Mouse (Mus musculus) midbrain, embryonic 12.5 days (tissue): ENCODE results near the gene Kdm6b. TPM values are rescaled to one million over a fixed set of nuclear protein-coding genes. Genes with fewer than 3 reads are reported as not detected.

ENCODE experiments used
- ATAC-seq: fragments of 200-750 bp; cut with Nextera tagmentation; 2 replicates; pipeline ENCODE4 v1.8.0; 2017; ENCODE audit warnings: low read depth, moderate TSS enrichment, moderate library complexity; ENCODE audit not compliant: low FRiP score
- H3K27ac ChIP-seq: fragments of 300-500 bp; sonication (generic); replicated peaks from 2 replicates; pipeline ENCODE4 v1.5.1; 2016; ENCODE audit warnings: mild to moderate bottlenecking
- H3K27me3 ChIP-seq: fragments of 300-500 bp; sonication (generic); 2 replicates; pipeline ENCODE4 v1.6.1; 2016; ENCODE audit warnings: mild to moderate bottlenecking
- H3K36me3 ChIP-seq: fragments of 300-500 bp; sonication (generic); 2 replicates; pipeline ENCODE4 v1.6.1; 2016
- H3K4me1 ChIP-seq: fragments of 300-500 bp; sonication (generic); 2 replicates; pipeline ENCODE4 v1.6.1; 2016
- H3K4me2 ChIP-seq: fragments of 300-500 bp; sonication (generic); replicated peaks from 2 replicates; pipeline ENCODE4 v1.6.1; 2016; ENCODE audit warnings: mild to moderate bottlenecking, moderate library complexity
- H3K4me3 ChIP-seq: fragments of 300-500 bp; sonication (generic); 2 replicates; pipeline ENCODE4 v1.5.1; 2016; ENCODE audit warnings: mild to moderate bottlenecking
- H3K9ac ChIP-seq: fragments of 300-500 bp; sonication (generic); replicated peaks from 2 replicates; pipeline ENCODE4 v1.6.1; 2016; ENCODE audit warnings: mild to moderate bottlenecking, moderate library complexity
- H3K9me3 ChIP-seq: fragments of 300-500 bp; sonication (generic); 2 replicates; pipeline ENCODE4 v1.6.1; 2016; ENCODE audit warnings: mild to moderate bottlenecking
- WGBS: fragments of 180-500 bp; shearing (Covaris S2); methylation state at CpG from one replicate; pipeline ENCODE4 v1.1.7; 2016; 5-methylcytosine and 5-hydroxymethylcytosine counted together
- polyA plus RNA-seq: library from polyadenylated mRNA; unstranded; fragments of >200 nt; fragmentation: Nextera tagmentation; extraction: Ambion mirVana; gene quantifications from 2 replicates; pipeline ENCODE4 v1.2.1, GENCODE M21; 2016

Kdm6b gene
- polyA plus RNA-seq, 1 experiment from 2014 or later, result 48.7 TPM

DNA sequence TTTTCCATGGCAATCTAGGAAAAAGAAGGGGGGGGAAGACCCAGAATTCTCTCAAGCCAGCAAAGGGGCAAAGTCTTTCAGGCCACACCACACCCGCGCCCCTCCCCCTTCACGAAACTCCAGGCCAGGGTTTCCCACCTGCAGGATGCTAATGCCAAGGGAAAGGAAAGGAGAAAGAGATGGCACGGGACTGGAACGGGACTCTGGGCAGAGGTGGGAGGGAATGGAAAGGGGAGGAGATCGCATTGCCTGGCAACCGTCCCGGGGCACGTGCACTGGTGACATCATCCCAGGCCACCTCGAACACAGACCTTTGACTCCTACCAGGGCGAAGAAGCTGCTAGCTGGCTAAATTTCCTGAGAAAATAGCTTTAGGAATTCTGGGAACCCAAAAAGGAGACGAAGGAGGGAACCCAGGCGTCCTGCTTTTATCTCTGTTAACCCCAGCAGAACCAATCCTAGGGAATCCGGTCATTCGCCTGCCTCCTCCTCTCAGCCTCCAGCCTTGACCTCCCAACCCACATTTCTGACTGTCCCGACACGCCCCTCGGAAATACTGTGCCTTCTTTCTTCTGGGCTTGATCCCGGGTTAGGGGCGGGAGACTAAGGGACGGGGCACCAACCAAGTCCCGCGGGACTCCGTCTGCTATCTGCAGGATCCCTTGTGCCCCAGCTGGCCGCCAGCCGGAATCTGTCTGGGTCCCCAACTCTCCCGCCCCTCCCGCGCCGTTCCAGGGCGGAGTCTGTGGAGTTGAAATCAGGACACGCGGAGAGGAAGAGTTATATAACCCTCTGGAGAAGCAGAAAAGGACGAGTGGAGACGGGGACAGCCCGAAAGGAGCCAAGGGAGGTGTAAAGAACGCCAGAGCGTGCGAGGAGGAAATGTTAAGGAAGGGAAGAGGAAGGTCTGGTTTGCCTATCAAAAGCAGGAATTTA lies 4.2 kb upstream of the Kdm6b start:
- under 1% methylated on average over 39 of the region's 39 CpGs for WGBS
- H3K4me2 ChIP-seq, result peak overlapping the region; percentile 98

DNA sequence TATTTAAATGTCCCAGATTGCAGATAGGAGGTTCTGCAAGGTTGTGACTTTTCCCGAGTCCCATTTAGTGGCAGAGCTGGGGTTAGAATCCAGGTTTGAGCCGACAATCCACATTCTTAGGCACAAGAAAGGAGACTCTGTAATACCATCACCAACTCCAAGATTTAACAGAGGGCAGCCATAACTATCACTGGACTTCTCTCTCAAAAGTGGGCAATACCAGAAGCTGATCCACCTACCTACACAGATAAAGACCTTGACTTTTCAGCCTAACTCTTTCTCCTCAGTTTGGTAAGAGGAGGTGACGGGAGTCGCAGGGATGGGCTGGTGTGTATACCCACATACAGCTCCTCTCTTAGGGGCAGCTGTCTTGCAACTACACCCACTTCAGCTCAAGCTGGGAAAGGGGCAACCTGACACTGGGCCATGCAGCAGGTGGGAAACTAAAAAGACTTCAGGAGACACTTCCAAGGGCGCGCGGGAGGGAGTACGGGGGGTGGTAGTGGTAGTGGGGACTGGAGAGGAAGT lies 3.5 kb upstream of the Kdm6b start:
- peak overlapping the region; percentile 63 for H3K9ac ChIP-seq
- ATAC-seq, result no peak
- 2% methylated on average over 8 of the region's 8 CpGs for WGBS

More for the DNA sequence above, 4.2 kb upstream of the Kdm6b start:
- peak; percentile 40 for ATAC-seq
- peak overlapping the region; percentile 64 for H3K4me3 ChIP-seq
- peaks cover 67% of the 10 kb centered on the region for H3K4me1 ChIP-seq
- peak overlapping the region; percentile 63 for H3K9ac ChIP-seq
- peaks cover 33% of the 10 kb centered on the region for H3K27me3 ChIP-seq
- no peaks in the 10 kb centered on the region for H3K9me3 ChIP-seq
- H3K27ac ChIP-seq, result peak overlapping the region; percentile 98
- H3K36me3 ChIP-seq, result peaks cover 7% of the 10 kb centered on the region

DNA sequence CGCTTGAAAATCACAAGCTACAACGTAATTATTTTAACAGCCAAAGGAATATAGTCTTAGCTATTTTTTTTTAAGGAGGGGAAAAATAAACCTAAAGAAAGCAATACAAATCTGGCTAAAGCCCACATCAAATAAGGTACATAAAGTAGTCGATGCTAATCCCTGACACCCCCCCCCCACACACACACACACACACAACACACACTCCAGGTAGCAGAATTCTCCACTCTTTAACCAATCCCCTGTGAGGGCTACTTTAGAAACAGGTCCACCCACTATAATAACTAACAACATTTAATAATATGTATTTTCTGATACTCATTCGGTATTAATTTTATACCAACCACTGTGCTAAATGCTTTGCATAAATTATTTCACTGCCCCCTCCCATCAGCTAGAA lies 3.0 kb upstream of the Kdm6b start:
- peaks cover 10% of the 10 kb centered on the region for H3K36me3 ChIP-seq
- peak overlapping the region; percentile 98 for H3K27ac ChIP-seq
- H3K9ac ChIP-seq, result peak overlapping the region; percentile 46; the same call in 1 of the 2 replicates
- peaks cover 79% of the 10 kb centered on the region for H3K4me1 ChIP-seq
- H3K27me3 ChIP-seq, result peaks cover 20% of the 10 kb centered on the region
- H3K4me3 ChIP-seq, result peak overlapping the region; percentile 64
- peak overlapping the region; percentile 98 for H3K4me2 ChIP-seq
- 0% methylated on average over 4 of the region's 4 CpGs for whole genome bisulfite sequencing
- no peak for ATAC-seq
- H3K9me3 ChIP-seq, result no peaks in the 10 kb centered on the region

More for the DNA sequence above, 3.5 kb upstream of the Kdm6b start:
- H3K9me3 ChIP-seq, result no peaks in the 10 kb centered on the region
- peak overlapping the region; percentile 98 for H3K27ac ChIP-seq
- H3K27me3 ChIP-seq, result peaks cover 25% of the 10 kb centered on the region
- H3K36me3 ChIP-seq, result peaks cover 10% of the 10 kb centered on the region
- H3K4me1 ChIP-seq, result peaks cover 75% of the 10 kb centered on the region
- H3K4me2 ChIP-seq, result peak overlapping the region; percentile 98
- peak overlapping the region; percentile 64 for H3K4me3 ChIP-seq

DNA sequence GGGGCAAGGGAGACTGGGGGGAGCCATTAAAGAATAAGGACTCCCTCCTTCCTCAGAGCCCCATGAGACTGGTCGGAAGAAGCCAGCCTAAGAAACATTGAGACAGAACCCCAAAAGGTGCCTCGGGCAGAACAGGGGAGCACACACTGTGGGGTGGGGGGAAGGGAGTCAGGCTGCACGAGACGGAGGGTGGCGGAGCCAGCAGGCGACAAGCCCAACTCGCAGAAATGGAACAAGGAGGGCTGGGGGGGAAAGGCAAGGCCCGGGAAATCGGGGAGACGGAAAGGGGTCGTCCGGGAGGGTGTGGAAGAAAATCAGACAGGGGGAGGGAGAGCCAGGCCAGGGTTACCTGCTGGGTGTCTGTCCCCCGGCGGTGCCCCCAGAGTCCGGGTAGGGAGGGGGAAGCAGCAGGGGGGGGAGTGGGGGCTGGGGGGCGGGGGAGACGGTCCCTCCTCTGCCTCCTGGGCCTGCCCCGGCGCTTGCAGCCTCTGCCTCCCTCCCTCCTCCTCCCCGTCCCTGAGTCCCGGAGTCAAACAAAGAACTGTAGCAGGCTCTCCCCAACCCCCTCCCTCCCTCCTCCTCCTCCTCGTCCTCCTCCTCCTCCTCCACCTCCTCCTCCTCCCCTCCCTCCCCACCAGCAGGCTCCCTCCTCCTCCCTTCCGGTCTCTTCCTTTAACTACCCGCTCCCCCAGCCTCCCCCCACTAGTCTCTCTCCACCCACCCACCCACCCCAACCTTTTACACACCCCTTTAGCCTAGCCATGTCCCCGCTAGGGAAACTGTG lies 2.4 kb upstream of the Kdm6b start:
- Histone ChIP-seq H3K9ac (peak overlapping the region; percentile 96), H3K4me1 (peaks cover 77% of the 10 kb centered on the region), H3K36me3 (peaks cover 10% of the 10 kb centered on the region), H3K4me3 (peak overlapping the region; percentile 64), H3K27me3 (peaks cover 14% of the 10 kb centered on the region), H3K4me2 (peak overlapping the region; percentile 98), H3K9me3 (no peaks in the 10 kb centered on the region), H3K27ac (peak overlapping the region; percentile 98)
- ATAC-seq, result 0 out of 2 replicates have a peak, but pooled peaks have one; percentile 8
- WGBS, result 1% methylated on average over 14 of the region's 25 CpGs

DNA sequence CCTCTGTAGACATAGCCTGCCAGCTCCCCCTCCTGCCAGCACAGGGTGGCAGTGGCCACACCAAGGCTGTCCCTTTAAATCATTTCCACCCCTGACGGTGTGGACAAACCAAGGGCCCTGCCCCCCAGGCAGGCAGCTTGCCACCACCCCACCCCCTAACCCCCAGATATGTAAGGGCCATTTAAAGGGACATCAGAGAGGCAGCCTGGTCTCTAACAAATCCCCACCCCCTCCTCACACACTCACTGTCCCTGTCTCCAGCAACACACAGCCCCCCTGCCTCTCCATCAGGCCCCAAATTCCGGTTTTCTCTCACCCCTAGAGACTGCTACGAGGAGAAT lies 1.8 kb upstream of the Kdm6b start:
- Histone ChIP-seq H3K4me2 (peak overlapping the region; percentile 98), H3K4me1 (peaks cover 71% of the 10 kb centered on the region), H3K4me3 (peak overlapping the region; percentile 64), H3K9me3 (no peaks in the 10 kb centered on the region), H3K36me3 (peaks cover 10% of the 10 kb centered on the region), H3K27me3 (peaks cover 8% of the 10 kb centered on the region), H3K27ac (peak overlapping the region; percentile 98), H3K9ac (peak overlapping the region; percentile 96)
- 2% methylated on average over 3 of the region's 3 CpGs for WGBS
- no peak; the same call in 1 of the 2 replicates for ATAC-seq

DNA sequence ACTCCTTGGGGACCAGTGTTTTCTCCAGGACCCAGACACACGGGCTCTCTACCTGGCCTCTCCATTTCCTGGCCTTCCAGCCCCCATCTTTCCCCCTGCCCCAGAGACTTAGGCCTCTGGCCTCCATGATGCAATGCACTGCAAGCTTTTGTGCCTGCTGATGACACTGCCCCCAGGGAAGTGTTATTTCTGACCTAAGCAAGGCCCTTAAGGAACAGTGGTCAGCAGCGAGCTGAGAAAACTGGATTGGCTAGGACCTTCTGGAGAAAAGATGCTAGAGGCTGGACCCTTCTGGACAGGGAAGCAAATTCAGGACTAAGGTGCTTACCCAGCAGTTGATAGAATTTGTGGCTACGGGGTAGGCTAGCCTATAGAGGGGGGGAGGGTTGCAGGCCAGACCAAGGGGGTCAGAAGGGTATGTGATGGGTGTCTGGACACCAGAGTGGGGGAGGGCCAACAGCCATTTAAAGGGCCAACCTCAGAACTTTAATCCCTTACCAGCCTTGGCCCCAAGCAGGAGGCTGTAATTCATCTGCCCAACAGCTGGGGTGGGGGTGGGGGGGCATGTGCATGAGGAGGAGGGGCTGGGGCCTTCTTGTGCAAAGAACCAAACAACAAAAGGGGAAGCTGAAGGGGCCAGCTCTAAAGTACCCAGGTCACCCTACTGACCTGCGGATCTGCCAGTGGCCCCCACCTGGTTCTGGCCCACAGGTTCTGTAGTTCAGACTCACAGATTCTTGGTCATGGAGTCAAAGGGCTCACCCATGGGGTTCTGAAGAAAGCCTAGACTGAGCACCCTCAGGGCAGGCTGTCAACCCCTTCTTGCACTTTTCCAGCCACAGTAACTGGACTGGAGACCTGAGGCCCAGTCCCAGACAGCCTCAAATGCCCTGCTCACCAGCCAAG lies 1.2 kb upstream of the Kdm6b start:
- ATAC-seq, result no peak
- Histone ChIP-seq H3K9ac (peak overlapping the region; percentile 96), H3K4me3 (peak overlapping the region; percentile 64), H3K27me3 (peaks cover 2% of the 10 kb centered on the region; the same call in 1 of the 2 replicates), H3K36me3 (peaks cover 10% of the 10 kb centered on the region), H3K4me2 (peak overlapping the region; percentile 98), H3K4me1 (peaks cover 65% of the 10 kb centered on the region), H3K9me3 (no peaks in the 10 kb centered on the region), H3K27ac (peak overlapping the region; percentile 98)
- WGBS, result 6% methylated on average over 4 of the region's 4 CpGs

GRCm38 (mm10) chr11:69412548-69412947 lies 927 bp downstream of the Kdm6b start:
- Histone ChIP-seq H3K4me1 (peaks cover 65% of the 10 kb centered on the region), H3K9ac (peak overlapping the region; percentile 96)
- WGBS, result 65% methylated on average over 7 of the region's 7 CpGs

DNA sequence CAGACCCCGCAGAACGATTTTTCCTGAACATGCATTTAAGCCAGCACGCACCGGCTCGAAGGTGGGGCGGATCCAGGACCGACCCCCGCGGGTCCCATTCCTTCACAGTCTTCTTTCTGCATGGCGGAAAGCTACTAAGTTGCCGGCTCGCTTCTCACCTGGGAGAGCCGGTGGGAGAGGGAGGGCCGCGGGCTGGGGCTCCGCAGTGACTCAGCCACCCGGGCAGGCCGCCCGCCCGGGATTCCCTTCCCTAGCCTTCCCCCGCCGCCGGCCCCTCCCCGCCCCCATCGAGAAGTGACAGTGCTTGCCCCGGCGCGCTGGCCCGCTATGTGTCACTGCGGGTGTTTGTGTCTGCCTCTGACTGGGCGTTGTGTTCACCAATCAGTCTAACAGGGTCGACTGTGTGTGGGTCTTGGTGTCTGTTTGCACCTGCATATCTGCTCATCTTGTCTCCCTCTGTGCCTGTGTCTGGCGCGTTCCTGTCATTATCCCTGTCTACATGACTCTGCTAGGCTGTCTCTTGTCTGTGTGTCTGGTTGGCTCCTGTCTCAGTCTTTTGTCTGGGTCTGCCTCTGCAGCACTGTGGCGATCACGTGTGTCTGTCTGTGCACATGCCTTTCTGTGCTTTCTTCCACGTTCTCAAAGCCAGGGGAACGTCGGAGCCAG lies 1.8 kb downstream of the Kdm6b start:
- WGBS, result under 1% methylated on average over 39 of the region's 39 CpGs
- ATAC-seq, result 0 out of 2 replicates have a peak, but pooled peaks have one; percentile 1
- Histone ChIP-seq H3K27ac (peak overlapping the region; percentile 98), H3K4me2 (peak overlapping the region; percentile 98), H3K9me3 (no peaks in the 10 kb centered on the region), H3K36me3 (peaks cover 27% of the 10 kb centered on the region), H3K9ac (peak overlapping the region; percentile 96), H3K4me1 (peaks cover 59% of the 10 kb centered on the region), H3K4me3 (peak overlapping the region; percentile 64), H3K27me3 (no peaks in the 10 kb centered on the region)

More at GRCm38 (mm10) chr11:69412548-69412947, 927 bp downstream of the Kdm6b start:
- peaks cover 18% of the 10 kb centered on the region for H3K36me3 ChIP-seq
- H3K4me2 ChIP-seq, result peak overlapping the region; percentile 98
- no peaks in the 10 kb centered on the region for H3K27me3 ChIP-seq
- no peaks in the 10 kb centered on the region for H3K9me3 ChIP-seq
- H3K27ac ChIP-seq, result peak overlapping the region; percentile 98
- no peak for ATAC-seq
- H3K4me3 ChIP-seq, result peak overlapping the region; percentile 64

DNA sequence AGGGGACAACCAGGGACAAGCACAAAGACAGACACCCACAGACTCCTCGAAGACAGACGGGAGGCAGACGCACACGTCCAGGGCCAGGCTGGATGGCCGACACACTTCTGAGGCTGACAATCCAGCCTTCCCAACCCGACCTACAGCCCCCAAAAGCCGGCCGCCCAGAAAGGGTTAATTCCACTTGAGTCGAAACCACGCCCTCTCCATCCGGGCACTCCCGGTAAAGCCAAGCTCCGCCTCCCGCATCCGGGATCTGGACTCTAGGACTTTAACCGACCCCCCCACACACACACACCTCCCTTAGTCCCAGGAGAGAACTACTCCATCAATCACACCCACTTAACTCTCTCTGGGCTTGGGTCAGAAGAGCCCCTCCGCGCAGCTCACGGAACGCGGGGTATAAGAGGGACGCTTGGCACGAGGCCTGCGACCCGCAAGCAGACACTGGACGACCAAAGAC lies 2.4 kb downstream of the Kdm6b start:
- no peaks in the 10 kb centered on the region for H3K9me3 ChIP-seq
- H3K4me2 ChIP-seq, result peak overlapping the region; percentile 98
- H3K36me3 ChIP-seq, result peaks cover 33% of the 10 kb centered on the region
- peaks cover 56% of the 10 kb centered on the region for H3K4me1 ChIP-seq
- peak overlapping the region; percentile 98 for H3K27ac ChIP-seq
- peak overlapping the region; percentile 96 for H3K9ac ChIP-seq
- under 1% methylated on average over 26 of the region's 26 CpGs for WGBS
- H3K27me3 ChIP-seq, result no peaks in the 10 kb centered on the region
- peak overlapping the region; percentile 64 for H3K4me3 ChIP-seq
- ATAC-seq, result peak; percentile 41

GRCm38 (mm10) chr11:69410310-69411072 lies 3.0 kb downstream of the Kdm6b start:
- Histone ChIP-seq H3K36me3 (peaks cover 39% of the 10 kb centered on the region), H3K27ac (peak overlapping the region; percentile 98), H3K4me1 (peaks cover 56% of the 10 kb centered on the region), H3K4me2 (peak overlapping the region; percentile 98), H3K27me3 (no peaks in the 10 kb centered on the region), H3K4me3 (peak overlapping the region; percentile 64), H3K9ac (peak overlapping the region; percentile 96), H3K9me3 (no peaks in the 10 kb centered on the region)
- peak; percentile 5 for ATAC-seq
- 1% methylated on average over 37 of the region's 41 CpGs for WGBS
